Mouse (Mus musculus) cortical plate, adult 2 months (tissue): Measurements from ENCODE around the gene Mocs1. TPM values are rescaled to one million over a fixed set of nuclear protein-coding genes. Genes with fewer than 3 reads are reported as not detected.
"Not testable (repeated sequence)": the region's sequence is repeated elsewhere in the genome, so short reads cannot be mapped to it uniquely, and the experiment has no call there.

Experiments
- H3K27ac ChIP-seq: fragments of 200-500 bp; 2 replicates; pipeline ENCODE4 v1.5.1; 2012; ENCODE audit warnings: low read length, control low read depth, inconsistent platforms; ENCODE audit not compliant: insufficient read depth
- H3K4me1 ChIP-seq: fragments of 200-500 bp; 2 replicates; pipeline ENCODE4 v1.6.1; 2011; ENCODE audit warnings: low read length; ENCODE audit not compliant: control insufficient read depth, insufficient read depth
- H3K4me3 ChIP-seq: fragments of 200-500 bp; 2 replicates; pipeline ENCODE4 v1.5.1; 2011; ENCODE audit warnings: mild to moderate bottlenecking, low read length, control low read depth; ENCODE audit not compliant: insufficient read depth
- CTCF ChIP-seq: fragments of 200-500 bp; IDR thresholded peaks from 2 replicates; pipeline ENCODE4 v1.5.1; 2011; ENCODE audit warnings: mild to moderate bottlenecking, control low read depth, low read length; ENCODE audit not compliant: insufficient read depth; ENCODE audit errors: extremely low read depth
- POLR2A ChIP-seq: fragments of 200-500 bp; IDR thresholded peaks from 2 replicates; pipeline ENCODE4 v1.6.1; 2011; ENCODE audit warnings: mild to moderate bottlenecking, low read length, control low read depth; ENCODE audit not compliant: insufficient read depth; ENCODE audit errors: extremely low read depth
- polyA plus RNA-seq: library from polyadenylated mRNA; depleted of rRNA; stranded (reverse); fragments of >200 nt; gene quantifications from 2 replicates; pipeline ENCODE4 v1.2.3, GENCODE M21; 2012

Mocs1 gene
- polyA plus RNA-seq, 1 experiment: 8.2 TPM

- Histone ChIP-seq H3K4me3 (no peak overlapping the region), H3K4me1 (no peaks in the 10 kb centered on the region), H3K27ac (no peak overlapping the region)
- TF ChIP-seq POLR2A (no peak), CTCF (no peak)
These were observed 12.4 kb downstream of the Mocs1 start for GRCm38 (mm10) chr17:49440331-49441130.

- H3K4me1 ChIP-seq, H3K4me3 ChIP-seq, H3K27ac ChIP-seq: not testable (repeated sequence)
These were observed 14.7 kb downstream of the Mocs1 start for GRCm38 (mm10) chr17:49442841-49443240.

DNA sequence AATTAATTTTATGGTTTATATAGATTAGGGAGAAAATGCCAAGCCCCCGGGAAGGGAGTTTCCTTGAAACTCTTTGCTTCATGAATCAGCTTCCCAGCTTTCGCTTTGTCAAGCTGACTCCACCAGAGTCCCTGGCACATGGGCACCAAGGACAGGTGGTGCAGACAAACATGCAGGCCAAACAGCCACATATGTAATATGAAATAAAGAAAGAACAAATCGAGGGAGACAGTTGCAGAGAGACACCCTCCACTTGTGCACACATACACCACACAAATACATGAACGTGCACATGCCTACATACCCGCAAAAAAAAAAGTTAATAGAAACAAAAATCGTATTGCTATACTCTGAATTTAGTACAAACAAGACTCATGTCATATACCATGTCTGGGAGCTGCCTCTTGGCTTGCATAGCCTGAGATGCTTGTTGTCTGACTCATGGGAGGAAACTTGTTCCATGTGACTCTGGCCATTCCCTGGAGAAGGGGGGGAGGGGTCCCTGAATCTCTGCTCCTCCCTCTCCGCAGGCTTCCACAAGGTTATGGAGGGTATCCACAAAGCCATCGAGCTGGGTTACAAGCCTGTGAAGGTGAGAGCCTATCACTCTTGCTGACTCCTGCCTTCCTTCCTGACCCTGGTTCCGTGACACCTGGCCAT is 20.5 kb downstream of the Mocs1 start:
- TF ChIP-seq CTCF: no peak
- no peak for TF ChIP-seq POLR2A
- Histone ChIP-seq H3K4me3 (no peak overlapping the region), H3K4me1 (no peaks in the 10 kb centered on the region), H3K27ac (no peak overlapping the region)

GRCm38 (mm10) chr17:49449230-49449608 is 21.1 kb downstream of the Mocs1 start:
- no peak overlapping the region for H3K27ac ChIP-seq
- no peaks in the 10 kb centered on the region for H3K4me1 ChIP-seq
- TF ChIP-seq CTCF (no peak), POLR2A (no peak)
- no peak overlapping the region for H3K4me3 ChIP-seq

DNA sequence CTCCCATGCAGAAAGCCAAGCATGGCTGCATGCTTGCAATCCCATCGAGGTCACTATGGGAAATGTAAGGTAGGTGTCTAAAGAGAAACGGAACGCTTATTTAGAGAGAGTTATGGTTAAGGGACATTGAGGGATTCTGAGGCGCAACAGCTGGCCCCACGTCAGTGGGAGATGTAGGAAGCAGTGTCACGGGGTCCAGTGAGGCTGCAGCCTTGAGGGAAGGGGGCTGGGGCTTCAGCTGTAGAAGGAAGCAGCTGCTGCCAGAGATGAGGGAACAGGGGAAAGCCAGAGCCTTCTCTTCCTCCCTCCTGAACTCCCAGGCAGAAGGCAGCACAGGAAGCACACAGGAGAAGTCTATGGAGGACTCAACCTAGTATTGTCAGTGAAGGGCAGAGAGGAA is 22.8 kb downstream of the Mocs1 start:
- TF ChIP-seq POLR2A (no peak), CTCF (no peak)
- Histone ChIP-seq H3K4me3 (no peak overlapping the region), H3K27ac (no peak overlapping the region), H3K4me1 (no peaks in the 10 kb centered on the region)

GRCm38 (mm10) chr17:49456334-49456733 is 28.2 kb downstream of the Mocs1 start:
- no peak overlapping the region for H3K27ac ChIP-seq
- TF ChIP-seq POLR2A (no peak), CTCF (no peak)
- no peak overlapping the region for H3K4me3 ChIP-seq
- no peaks in the 10 kb centered on the region for H3K4me1 ChIP-seq

DNA sequence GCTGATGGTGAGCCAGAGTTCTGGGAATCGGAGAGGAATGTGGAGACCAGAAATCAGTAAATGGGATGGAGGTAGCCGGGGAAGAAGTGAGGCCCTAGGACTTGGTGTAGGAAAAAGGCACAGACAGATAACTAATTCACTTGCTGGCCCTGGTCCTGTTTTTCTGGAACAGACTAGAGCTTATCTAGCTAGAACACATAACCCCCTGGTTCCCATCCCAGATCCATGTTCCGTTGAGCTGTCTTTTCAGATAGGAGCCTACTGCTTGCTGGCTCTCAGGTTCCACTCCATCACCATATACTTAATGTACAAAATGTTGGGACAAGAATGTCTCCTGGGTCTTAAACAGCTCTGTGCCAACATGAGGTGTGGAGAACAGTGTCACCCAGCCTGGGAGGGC is 29.7 kb downstream of the Mocs1 start:
- TF ChIP-seq CTCF (no peak), POLR2A (no peak)
- H3K4me1 ChIP-seq: no peaks in the 10 kb centered on the region
- H3K27ac ChIP-seq: no peak overlapping the region
- H3K4me3 ChIP-seq: no peak overlapping the region

DNA sequence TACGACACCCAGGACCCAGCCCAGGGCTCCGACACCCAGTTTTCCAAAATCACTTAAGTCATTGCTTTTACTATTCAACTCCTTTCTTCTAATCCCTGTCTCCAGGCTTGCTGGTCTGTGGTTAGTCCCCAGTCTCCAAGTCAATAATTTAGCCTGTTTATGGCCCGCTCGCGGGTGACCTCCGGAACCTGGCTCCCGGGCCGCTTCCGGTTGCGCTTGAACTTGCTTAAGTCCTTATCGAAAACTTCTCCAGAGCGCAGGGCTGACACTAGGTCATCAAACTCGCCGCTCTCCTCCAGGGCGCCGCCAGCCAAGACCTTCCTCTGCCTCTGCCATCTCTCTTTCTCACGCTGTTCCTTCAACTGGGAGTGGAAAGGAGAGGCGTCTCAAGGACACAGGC is 30.2 kb downstream of the Mocs1 start:
- Histone ChIP-seq H3K27ac (no peak overlapping the region), H3K4me1 (no peaks in the 10 kb centered on the region), H3K4me3 (no peak overlapping the region)
- TF ChIP-seq POLR2A (no peak), CTCF (no peak)

DNA sequence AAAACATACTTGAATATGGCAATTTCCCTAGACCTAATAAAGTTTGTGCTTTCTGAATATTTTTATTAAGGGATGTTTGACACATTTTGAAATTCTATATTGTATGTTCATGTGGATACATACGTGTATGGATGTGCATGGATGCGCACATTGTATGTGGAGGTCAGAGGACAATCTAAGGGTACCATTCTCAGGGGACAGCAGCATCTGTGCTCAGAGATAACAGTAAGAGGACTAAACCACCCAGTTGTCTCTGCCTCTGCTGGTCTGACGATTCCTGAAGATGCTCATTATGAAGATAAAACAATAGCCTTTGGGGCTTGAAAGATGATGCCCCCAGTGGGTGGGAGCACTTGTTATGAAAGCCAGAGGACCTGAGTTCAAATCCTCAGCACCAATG is 36.7 kb downstream of the Mocs1 start:
- Histone ChIP-seq H3K4me1 (peaks cover 1% of the 10 kb centered on the region; the same call in 1 of the 2 replicates), H3K4me3 (no peak overlapping the region), H3K27ac (no peak overlapping the region)
- TF ChIP-seq POLR2A (no peak), CTCF (no peak)

- TF ChIP-seq POLR2A (no peak), CTCF (peak; percentile 85)
- Histone ChIP-seq H3K27ac (no peak overlapping the region), H3K4me1 (peaks cover 1% of the 10 kb centered on the region; the same call in 1 of the 2 replicates), H3K4me3 (no peak overlapping the region)
These were observed 40.1 kb downstream of the Mocs1 start for GRCm38 (mm10) chr17:49468223-49468622.

- Histone ChIP-seq H3K4me1 (peaks cover 2% of the 10 kb centered on the region; the same call in 1 of the 2 replicates), H3K27ac (no peak overlapping the region), H3K4me3 (no peak overlapping the region)
- TF ChIP-seq CTCF (no peak), POLR2A (no peak)
These were observed 44.5 kb downstream of the Mocs1 start for GRCm38 (mm10) chr17:49472626-49473025.
